Mouse (Mus musculus) left cerebral cortex, postnatal 10 days (tissue): ENCODE data around the gene Rasa3. TPM values are rescaled to one million over a fixed set of nuclear protein-coding genes. Genes with fewer than 3 reads are reported as not detected.
A peak's percentile ranks its signal among the peaks of the same experiment; 100 is the strongest.

Source experiments
- DNase-seq, 2 experiments: peaks; one replicate each; pipeline ENCODE4 v3.0.0; 2021 to 2022; ENCODE audit warnings: low spot score in 2 of 2, mixed read lengths in 1 of 2; ENCODE audit errors: extremely low spot score in 1 of 2
- intact Hi-C: fragments of 180-260 bp; cut with DNase I; formaldehyde crosslinking; loops from one replicate; pipeline ENCODE4 v1.15.1; 2025
- total RNA-seq, 2 experiments: library from RNA; stranded (reverse); gene quantifications; 2 replicates each; pipeline ENCODE4 v1.2.3; 2021

The Rasa3 gene
- total RNA-seq, 2 experiments from 2014 or later = 55.6 to 56.9 TPM

DNA sequence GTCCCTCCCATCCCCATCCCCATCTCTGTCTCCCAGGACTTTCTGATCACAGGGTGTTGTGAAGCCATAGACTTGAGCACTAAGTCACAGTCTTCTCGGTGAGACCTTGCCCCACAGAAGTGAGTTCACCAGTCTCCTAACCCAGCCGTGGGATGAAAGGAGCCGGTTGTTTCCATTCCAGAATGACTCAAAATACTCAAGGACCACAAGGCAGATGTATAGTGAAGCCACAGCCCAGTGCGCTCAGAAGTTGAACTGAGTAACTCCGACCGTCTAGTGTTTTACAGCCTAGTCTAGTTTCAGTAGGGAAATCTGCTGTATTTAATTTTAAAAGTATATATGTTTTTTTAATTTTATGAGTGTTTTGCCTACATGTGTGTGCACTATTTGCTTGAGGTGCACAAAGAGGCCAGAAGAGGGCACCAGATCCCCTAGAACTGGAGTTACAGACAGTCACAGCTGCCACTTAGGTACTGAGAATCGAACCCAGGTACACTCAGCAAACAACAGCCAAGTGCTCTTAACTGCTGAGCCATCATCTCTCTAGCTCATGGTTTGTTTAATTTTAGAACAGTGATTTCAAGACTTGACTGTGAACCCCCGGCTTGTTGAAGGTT is 9.8 kb upstream of the Rasa3 start:
- DNase-seq = no peak
- intact Hi-C loops = no loop called here

DNA sequence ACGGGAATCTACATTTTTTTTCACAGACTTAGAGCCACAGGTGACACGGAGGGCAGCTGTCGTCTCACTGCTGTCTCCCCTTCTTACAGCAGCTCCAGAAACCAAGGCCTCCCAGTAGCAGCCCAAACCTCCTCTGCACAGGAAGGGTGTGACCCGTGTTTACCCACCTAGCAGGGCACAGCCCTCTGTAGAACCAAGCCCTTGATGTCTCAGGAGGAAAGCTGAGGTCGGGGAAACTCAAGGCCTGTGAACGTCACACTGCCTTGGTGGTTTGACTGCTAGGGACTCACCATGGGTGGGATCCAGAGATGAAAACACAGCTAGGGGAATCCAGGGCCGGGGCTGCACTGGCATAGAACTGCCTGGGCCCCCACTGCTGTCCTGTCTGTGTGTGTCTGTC is 9.0 kb upstream of the Rasa3 start:
- no peak for DNase-seq
- intact Hi-C loops = no loop called here

GRCm38 (mm10) chr8:13685674-13686314 is 8.4 kb upstream of the Rasa3 start:
- intact Hi-C loops = no loop called here
- no peak for DNase-seq

- intact Hi-C loops = no loop called here
- DNase-seq = no peak
Measured at GRCm38 (mm10) chr8:13684131-13684530, 6.7 kb upstream of the Rasa3 start.

DNA sequence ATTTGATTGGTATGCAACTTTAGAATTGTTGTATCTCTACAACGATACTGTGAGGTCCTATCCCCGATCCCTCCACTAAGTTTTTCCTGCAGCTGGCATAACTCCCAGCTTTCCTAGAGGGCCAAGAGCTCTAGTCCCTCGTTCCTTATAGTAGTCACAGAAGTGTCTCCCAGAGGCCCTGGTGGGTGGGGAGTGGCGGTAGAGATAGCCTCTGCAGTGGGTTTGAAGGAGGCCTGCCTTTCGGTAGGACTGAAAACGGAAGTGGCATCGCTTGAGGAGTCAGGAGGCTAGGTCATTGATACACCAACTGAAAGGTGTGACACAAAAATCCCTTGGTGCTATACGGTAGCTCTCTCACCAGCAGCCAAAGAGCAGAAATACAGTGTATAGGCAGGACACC is 779 bp upstream of the Rasa3 start:
- intact Hi-C loops = loop anchor here (5.0 kb wide), 2 partner anchors 76 to 126 kb away; no protein-coding TSS in a partner anchor
- DNase-seq = no peak

DNA sequence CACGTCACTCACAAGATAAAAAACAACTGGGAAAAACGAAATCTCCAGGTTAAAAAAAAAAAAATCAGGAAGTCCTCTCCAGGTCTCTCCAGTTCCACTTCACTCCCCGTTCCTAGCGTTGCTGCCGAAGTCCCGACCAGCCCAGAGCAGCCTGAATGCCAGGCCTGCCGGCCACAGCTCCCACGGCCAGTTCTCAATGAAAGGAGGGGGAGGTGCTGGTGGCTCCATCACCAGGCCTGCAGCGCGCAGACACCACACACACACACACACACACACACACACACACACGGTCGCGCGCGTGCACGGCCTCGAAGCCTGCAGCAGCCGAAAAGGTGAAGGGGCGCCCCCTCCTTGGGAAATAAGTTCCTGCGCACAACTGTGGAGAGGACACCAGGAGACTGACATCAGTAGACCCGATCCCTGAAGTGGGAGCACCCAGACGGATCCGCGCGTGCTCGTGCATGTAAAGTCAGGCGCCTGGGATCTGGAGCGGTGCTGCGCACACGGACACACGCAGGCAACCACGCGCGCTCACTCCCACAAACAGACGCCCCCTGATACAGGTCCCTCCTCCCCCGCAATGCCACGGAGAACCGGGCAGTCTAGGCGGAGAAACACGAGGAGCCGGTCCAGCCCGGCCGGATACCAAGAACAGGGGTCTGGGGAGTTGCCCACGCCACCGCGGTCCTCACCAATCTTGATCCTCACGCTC is 546 bp downstream of the Rasa3 start:
- DNase-seq = peak; percentile 78 to 84
- intact Hi-C loops = loop anchor here (5.0 kb wide), 2 partner anchors 75 to 125 kb away; no protein-coding TSS in a partner anchor

DNA sequence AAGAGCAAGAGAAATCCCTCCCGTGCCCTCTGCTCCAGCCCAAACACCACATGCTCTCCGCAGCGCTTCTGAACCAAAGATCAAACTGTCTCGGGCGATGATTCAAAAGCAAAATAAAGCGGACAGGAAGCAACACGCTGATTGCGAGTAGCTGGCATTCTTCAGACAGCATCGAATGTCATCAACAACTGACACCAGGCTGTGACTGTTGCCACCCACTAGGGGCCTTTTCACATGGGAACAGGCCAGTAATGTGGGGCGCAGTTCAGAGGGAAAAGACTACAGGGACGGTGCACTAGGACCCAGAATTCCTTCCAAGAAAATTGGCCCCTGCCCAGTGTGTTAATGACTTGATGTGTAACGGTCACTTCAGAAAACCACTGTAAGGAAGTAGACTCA is 1.1 kb downstream of the Rasa3 start:
- intact Hi-C loops = loop anchor here (5.0 kb wide), 2 partner anchors 74 to 124 kb away; no protein-coding TSS in a partner anchor

DNA sequence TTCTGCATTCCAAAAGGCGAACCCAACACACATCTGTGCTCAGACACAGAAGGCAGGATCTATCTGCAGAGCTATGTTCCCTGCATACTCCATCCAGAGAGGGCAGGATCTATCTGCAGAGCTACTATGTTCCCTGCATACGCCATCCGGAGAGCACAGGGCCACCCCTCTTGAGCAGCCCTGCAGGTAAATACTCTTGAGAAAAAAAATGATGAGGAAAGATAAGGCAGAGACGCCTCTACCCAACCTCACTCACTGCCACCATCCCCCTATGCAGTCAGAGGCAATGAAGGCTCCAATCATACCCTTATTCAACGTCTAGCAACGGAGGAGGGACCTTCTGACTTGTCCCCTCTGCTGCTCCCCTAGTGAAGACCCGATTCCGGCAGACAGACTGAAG is 1.9 kb downstream of the Rasa3 start:
- intact Hi-C loops = loop anchor here (5.0 kb wide), 2 partner anchors 73 to 123 kb away; no protein-coding TSS in a partner anchor
- no peak for DNase-seq

More for the DNA sequence above, 1.1 kb downstream of the Rasa3 start:
- DNase-seq = peak; percentile 63 to 71

- no peak for DNase-seq
- intact Hi-C loops = loop anchor here (5.0 kb wide), 2 partner anchors 73 to 123 kb away; no protein-coding TSS in a partner anchor
Measured at GRCm38 (mm10) chr8:13675121-13675520, 2.3 kb downstream of the Rasa3 start.

DNA sequence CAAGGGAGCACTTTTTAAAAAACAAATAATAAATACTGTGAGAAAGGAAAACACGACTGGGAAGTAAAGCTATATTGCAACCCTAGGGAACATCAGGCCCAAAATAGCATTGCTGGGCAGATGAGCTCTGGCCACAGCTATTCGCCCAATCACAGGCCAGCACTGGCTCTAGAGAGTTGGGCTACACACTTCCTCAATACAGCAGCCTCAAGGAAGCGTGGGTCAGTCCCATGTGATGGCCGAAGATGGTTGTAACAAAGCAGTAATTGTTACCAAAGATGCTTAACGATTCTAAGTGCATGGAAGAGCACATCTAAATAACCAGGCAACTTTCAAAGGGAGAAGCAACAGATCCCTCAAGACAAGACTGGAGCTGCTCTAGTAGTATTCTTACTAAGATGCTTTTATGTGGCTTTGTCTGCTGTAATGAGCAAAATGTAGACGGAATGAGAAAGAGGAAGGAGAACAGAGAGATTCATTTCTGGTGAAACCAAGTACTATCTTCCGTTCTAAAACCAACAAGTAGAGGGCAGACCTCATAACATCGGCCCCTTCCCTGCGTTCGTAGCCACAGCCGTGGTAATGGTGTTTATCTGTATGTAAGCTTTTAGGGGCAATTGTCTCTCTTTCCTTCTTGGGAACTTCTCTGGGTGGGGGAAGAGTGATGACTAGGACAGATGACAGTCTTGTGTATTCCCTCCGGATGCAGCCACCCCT is 3.0 kb downstream of the Rasa3 start:
- intact Hi-C loops = loop anchor here (5.0 kb wide), 3 partner anchors 47 to 122 kb away; no protein-coding TSS in a partner anchor
- no peak for DNase-seq

GRCm38 (mm10) chr8:13673215-13673614 is 4.2 kb downstream of the Rasa3 start:
- DNase-seq = no peak
- intact Hi-C loops = loop anchor here (5.0 kb wide), 1 partner anchor 46 kb away; no protein-coding TSS in a partner anchor

GRCm38 (mm10) chr8:13671246-13672003 is 6.0 kb downstream of the Rasa3 start:
- intact Hi-C loops = loop anchor here (5.0 kb wide), 1 partner anchor 44 kb away; no protein-coding TSS in a partner anchor
- DNase-seq = no peak

- peak; percentile 59 for DNase-seq
- intact Hi-C loops = loop anchor here (5.0 kb wide), 1 partner anchor 43 kb away; no protein-coding TSS in a partner anchor
Measured at GRCm38 (mm10) chr8:13670011-13670471, 7.4 kb downstream of the Rasa3 start.

DNA sequence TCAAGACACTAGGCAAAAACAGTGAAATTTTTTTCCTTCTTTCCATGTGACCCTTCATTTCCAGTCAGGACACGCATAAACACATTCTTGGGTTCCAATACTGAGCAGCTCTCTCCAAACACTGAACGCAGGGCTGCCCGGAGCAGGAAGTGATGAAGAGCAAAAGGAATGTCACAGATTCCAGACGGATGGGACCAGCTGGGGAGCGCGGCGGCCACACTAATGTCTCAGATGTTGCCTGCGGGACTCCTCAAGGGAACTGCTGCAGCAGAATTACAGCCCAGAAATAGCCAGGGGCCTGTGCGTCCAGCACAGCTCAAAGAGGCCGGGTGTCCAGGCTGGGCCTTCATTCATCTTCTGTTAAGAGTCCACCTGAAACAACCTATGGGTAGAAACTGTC is 9.0 kb downstream of the Rasa3 start:
- intact Hi-C loops = no loop called here
- peak in 1 of 2 experiments; percentile 82 for DNase-seq

- intact Hi-C loops = no loop called here
Measured at GRCm38 (mm10) chr8:13667917-13668316, 9.5 kb downstream of the Rasa3 start.

GRCm38 (mm10) chr8:13665944-13666343 is 11.5 kb downstream of the Rasa3 start:
- no peak for DNase-seq

More at GRCm38 (mm10) chr8:13667917-13668316, 9.5 kb downstream of the Rasa3 start:
- DNase-seq = peak in 1 of 2 experiments; percentile 60

DNA sequence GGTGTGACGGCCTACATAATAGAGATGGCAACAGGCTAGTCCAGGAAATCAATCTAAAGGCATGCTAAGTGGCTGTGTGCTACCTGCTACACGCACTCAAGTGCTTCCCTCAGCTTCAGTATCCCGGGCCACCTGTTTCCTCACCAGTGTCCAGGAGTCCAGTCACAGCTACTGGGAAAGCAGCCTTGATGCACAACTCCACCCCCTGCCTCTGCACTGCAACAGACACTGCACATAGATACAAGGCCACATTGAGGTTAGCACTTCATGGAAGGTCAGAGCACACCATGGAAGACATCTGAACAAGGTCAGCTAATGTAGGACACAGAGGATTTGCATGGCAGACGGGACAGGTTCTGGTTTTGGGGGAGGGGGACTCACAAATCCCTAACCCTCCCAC is 11.9 kb downstream of the Rasa3 start:
- DNase-seq = no peak
- intact Hi-C loops = no loop called here

More at GRCm38 (mm10) chr8:13665944-13666343, 11.5 kb downstream of the Rasa3 start:
- intact Hi-C loops = no loop called here

- intact Hi-C loops = no loop called here
- DNase-seq = no peak
Measured at GRCm38 (mm10) chr8:13664711-13665210, 12.6 kb downstream of the Rasa3 start.
